Comparison of ENCODE assay signal across 22 mouse cellular contexts in genomic region chr2:63207435-63207834, GRCm38 (mm10). TPM values are rescaled to one million over a fixed set of nuclear protein-coding genes. Genes with fewer than 3 reads are reported as not detected.
A peak's percentile ranks its signal among the peaks of the same experiment; 100 is the strongest.
DNase-seq lines count a peak whose midpoint lies in the region; ATAC-seq and TF ChIP-seq lines count a peak whose summit lies in the region.
"Had no signal": no experiment of that assay in that cellular context is flagged by ENCODE, and none has a peak within 500 bp of the region (broad histone marks: within the 10 kb centered on the region; RNA-seq: fewer than 3 reads in every experiment).

No protein-coding gene starts in this region.

- no peaks in the 10 kb centered on the region for H3K4me1 ChIP-seq in forebrain, embryonic 14.5 days (ENCODE audit: control insufficient read depth, insufficient read depth, low read length)
- no peaks in the 10 kb centered on the region for H3K4me1 ChIP-seq in forebrain, embryonic 10.5 days
- no peaks in the 10 kb centered on the region for H3K4me1 ChIP-seq in forebrain, postnatal 0 days (ENCODE audit: insufficient read depth)
- H3K4me1 ChIP-seq in lung, adult 2 months (ENCODE audit: control insufficient read depth, insufficient read depth, low read length): no peaks in the 10 kb centered on the region
- H3K4me1 ChIP-seq: embryonic facial prominence, embryonic 15.5 days; heart, embryonic 13.5 days had no signal

- no peak overlapping the region for H3K4me2 ChIP-seq in forebrain, embryonic 14.5 days (ENCODE audit: low read length)
- no peak overlapping the region for H3K4me2 ChIP-seq in forebrain, postnatal 0 days (ENCODE audit: low read depth)
- H3K4me2 ChIP-seq: embryonic facial prominence, embryonic 15.5 days; heart, embryonic 13.5 days had no signal

- peak; percentile 79 for ATAC-seq in forebrain, embryonic 14.5 days
- ATAC-seq in forebrain, postnatal 0 days: peak; percentile 71
- ATAC-seq: hindbrain, embryonic 16.5 days had no signal

- H3K4me3 ChIP-seq in forebrain, embryonic 14.5 days (ENCODE audit: low read depth, low read length): no peak overlapping the region
- H3K4me3 ChIP-seq in forebrain, embryonic 10.5 days: no peak overlapping the region
- no peak overlapping the region for H3K4me3 ChIP-seq in forebrain, postnatal 0 days (ENCODE audit: low read depth, low read length)
- H3K4me3 ChIP-seq in lung, adult 2 months (replicated peaks; ENCODE audit: extremely low read depth, low read depth, low read length): no peak overlapping the region
- H3K4me3 ChIP-seq: embryonic facial prominence, embryonic 15.5 days; erythroblast, embryonic 14.5 days; gastrocnemius, adult 2 months; heart, embryonic 13.5 days had no signal

- H3K36me3 ChIP-seq in forebrain, embryonic 14.5 days (ENCODE audit: control insufficient read depth, insufficient read depth, low read length): no peaks in the 10 kb centered on the region
- no peaks in the 10 kb centered on the region for H3K36me3 ChIP-seq in forebrain, embryonic 10.5 days (replicated peaks)
- no peaks in the 10 kb centered on the region for H3K36me3 ChIP-seq in forebrain, postnatal 0 days (ENCODE audit: insufficient read depth)
- H3K36me3 ChIP-seq: embryonic facial prominence, embryonic 15.5 days; heart, embryonic 13.5 days had no signal

- no peaks in the 10 kb centered on the region for H3K9me3 ChIP-seq in forebrain, embryonic 14.5 days (replicated peaks; ENCODE audit: control insufficient read depth, low read length)
- no peaks in the 10 kb centered on the region for H3K9me3 ChIP-seq in forebrain, embryonic 10.5 days
- H3K9me3 ChIP-seq in forebrain, postnatal 0 days (ENCODE audit: low read length): no peaks in the 10 kb centered on the region
- H3K9me3 ChIP-seq: embryonic facial prominence, embryonic 15.5 days; heart, embryonic 13.5 days had no signal

- DNase-seq in forebrain, embryonic 14.5 days (ENCODE audit: low spot score): peak; percentile 69
- DNase-seq in forebrain, embryonic 10.5 days (ENCODE audit: extremely low spot score, low spot score): no peak
- DNase-seq in left cerebral cortex, postnatal 4 days: peak; percentile 4
- DNase-seq in left cerebral cortex, adult 18-20 months (ENCODE audit: low spot score in 2 of 2): no peak
- DNase-seq in brain, embryonic 18.5 days (ENCODE audit: low read depth, low spot score): peak; percentile 14
- peak; percentile 59 for DNase-seq in forebrain, postnatal 0 days
- no peak for DNase-seq in lung, adult 2 months
- DNase-seq: adrenal gland, adult 2 months; adrenal gland, postnatal 25 days; cerebellum, adult 11-12 months; cerebellum, adult 9-11 months; embryo, embryonic 11 days; gastrocnemius, adult 2 months; gastrocnemius, postnatal 36 days; heart, adult 11 months; heart, postnatal 36 days; kidney, adult 11 months had no signal

- 25% methylated on average over 3 of the region's 3 CpGs for WGBS in forebrain, embryonic 14.5 days
- 81% methylated on average over 3 of the region's 3 CpGs for WGBS in forebrain, embryonic 10.5 days
- WGBS in forebrain, postnatal 0 days: 16% methylated on average over 3 of the region's 3 CpGs
- 74% methylated on average over 3 of the region's 3 CpGs for WGBS in lung, adult 2 months

- intact Hi-C loops in left cerebral cortex, postnatal 4 days (cut with DNase I): no loop called here

- TF ChIP-seq CTCF in forebrain, postnatal 0 days (IDR thresholded peaks at IDR 0.05; ENCODE audit: low read depth): no peak
- TF ChIP-seq CTCF in lung, adult 2 months (IDR thresholded peaks at IDR 0.05; ENCODE audit: insufficient read depth, low read length): no peak

- H3K27ac ChIP-seq in forebrain, embryonic 14.5 days (ENCODE audit: low read depth, low read length): no peak overlapping the region
- no peak overlapping the region for H3K27ac ChIP-seq in forebrain, embryonic 10.5 days
- no peak overlapping the region for H3K27ac ChIP-seq in forebrain, postnatal 0 days (ENCODE audit: low read depth, low read length)
- H3K27ac ChIP-seq: embryonic facial prominence, embryonic 15.5 days; gastrocnemius, adult 2 months; heart, embryonic 13.5 days had no signal

- no peak overlapping the region for H3K9ac ChIP-seq in forebrain, embryonic 14.5 days (ENCODE audit: low read length)
- no peak overlapping the region for H3K9ac ChIP-seq in forebrain, postnatal 0 days
- H3K9ac ChIP-seq: embryonic facial prominence, embryonic 15.5 days; heart, embryonic 13.5 days had no signal

- H3K27me3 ChIP-seq in forebrain, embryonic 14.5 days (replicated peaks; ENCODE audit: control insufficient read depth, insufficient read depth, low read length): no peaks in the 10 kb centered on the region
- H3K27me3 ChIP-seq in forebrain, embryonic 10.5 days (ENCODE audit: poor library complexity, severe bottlenecking): no peaks in the 10 kb centered on the region
- H3K27me3 ChIP-seq in forebrain, postnatal 0 days (ENCODE audit: insufficient read depth, low read length): no peaks in the 10 kb centered on the region
- H3K27me3 ChIP-seq: embryonic facial prominence, embryonic 15.5 days; heart, embryonic 13.5 days had no signal

- TF ChIP-seq POLR2A in lung, adult 2 months (IDR thresholded peaks at IDR 0.05; ENCODE audit: borderline replicate concordance, extremely low read depth, low read depth, low read length): no peak

RNA-seq across cellular contexts. Expression of gene Kcnh7, which starts 23.3 kb away (rescaled TPM):
- polyA plus RNA-seq in forebrain, embryonic 14.5 days (2014; fragmentation: Nextera tagmentation; extraction: Ambion mirVana): 6.1 and 8.8 TPM in 2 replicates
- 0.22 and 0.41 TPM in 2 replicates for polyA plus RNA-seq in forebrain, embryonic 10.5 days (2016; fragmentation: Nextera tagmentation; extraction: Ambion mirVana)
- total RNA-seq in left cerebral cortex, postnatal 4 days (2021): 10 to 100 TPM; 55.8 to 62.8 TPM
- 10 to 100 TPM; 74.1 to 92.1 TPM for total RNA-seq in left cerebral cortex, adult 18-20 months (2021)
- total RNA-seq in forebrain, postnatal 0 days (2014; rRNA removed): 16.8 and 17.9 TPM in 2 replicates
- polyA plus RNA-seq in forebrain, postnatal 0 days (2015; fragmentation: Nextera tagmentation; extraction: Ambion mirVana): 4.5 and 7.3 TPM in 2 replicates
- not detected in 2 replicates for polyA plus RNA-seq in lung, adult 2 months (2012; rRNA removed)
- total RNA-seq: adrenal gland, postnatal 25 days; common myeloid progenitor, adult 5-6 weeks had no signal
- polyA plus RNA-seq: adrenal gland, adult 2 months; erythroblast, embryonic 14.5 days had no signal

Comparison
In these comparisons a context has a peak if more than half of its experiments do, and no peak if none do; other contexts are left out.
1. DNase-seq: peak in forebrain, embryonic 14.5 days (single experiment), left cerebral cortex, postnatal 4 days (single experiment), brain, embryonic 18.5 days (single experiment) and forebrain, postnatal 0 days (single experiment); none in forebrain, embryonic 10.5 days (single experiment), left cerebral cortex, adult 18-20 months (0 of 2) and lung, adult 2 months (single experiment).